Comparison of ENCODE assay signal across 16 mouse cellular contexts in genomic region chr16:24211588-24211987, GRCm38 (mm10).
"Had no signal": no experiment of that assay in that cellular context is flagged by ENCODE, and none has a peak within 500 bp of the region (broad histone marks: within the 10 kb centered on the region; RNA-seq: fewer than 3 reads in every experiment).

No protein-coding gene starts in this region.

- H3K27me3 ChIP-seq: midbrain, embryonic 13.5 days; neural tube, embryonic 12.5 days; stomach, embryonic 15.5 days had no signal

- H3K9me3 ChIP-seq: midbrain, embryonic 10.5 days; midbrain, embryonic 13.5 days; neural tube, embryonic 12.5 days; stomach, embryonic 15.5 days had no signal

- H3K4me3 ChIP-seq: midbrain, embryonic 10.5 days; midbrain, embryonic 13.5 days; myocyte; neural tube, embryonic 12.5 days; stomach, embryonic 15.5 days had no signal

- H3K9ac ChIP-seq: liver, embryonic 14.5 days; lung, embryonic 14.5 days; midbrain, embryonic 13.5 days; neural tube, embryonic 12.5 days; stomach, embryonic 15.5 days had no signal

- H3K27ac ChIP-seq: liver, embryonic 14.5 days; midbrain, embryonic 10.5 days; midbrain, embryonic 13.5 days; neural tube, embryonic 12.5 days; stomach, embryonic 15.5 days; stomach, postnatal 0 days had no signal

- ATAC-seq: midbrain, embryonic 13.5 days; midbrain, embryonic 16.5 days had no signal

- H3K4me1 ChIP-seq: midbrain, embryonic 13.5 days; neural tube, embryonic 12.5 days; stomach, embryonic 15.5 days had no signal

- H3K36me3 ChIP-seq: midbrain, embryonic 10.5 days; midbrain, embryonic 13.5 days; neural tube, embryonic 12.5 days; stomach, embryonic 15.5 days had no signal

- DNase-seq: lung, adult 18-20 months; lung, embryonic 14.5 days; lung, postnatal 10 days; lung, postnatal 4 days; right cerebral cortex, postnatal 14 days; thymus, adult 2 months; thymus, postnatal 25 days; thymus, postnatal 4 days had no signal

- H3K4me2 ChIP-seq: lung, embryonic 14.5 days; midbrain, embryonic 13.5 days; neural tube, embryonic 12.5 days; stomach, embryonic 15.5 days had no signal
